Mouse (Mus musculus) megakaryocyte, embryonic 14.5 days (primary cell): ENCODE data around the gene Trpm8. TPM values are rescaled to one million over a fixed set of nuclear protein-coding genes. Genes with fewer than 3 reads are reported as not detected.
A peak's percentile ranks its signal among the peaks of the same experiment; 100 is the strongest.

Source experiments
- H3K27me3 ChIP-seq: replicated peaks from 2 replicates; pipeline ENCODE3; 2012; ENCODE audit warnings: inconsistent platforms
- H3K36me3 ChIP-seq: replicated peaks from 2 replicates; pipeline ENCODE3; 2012; ENCODE audit warnings: low read length, inconsistent platforms, mixed read lengths
- H3K4me1 ChIP-seq: 2 replicates; pipeline ENCODE4 v1.6.1; 2012; ENCODE audit warnings: inconsistent platforms
- H3K4me3 ChIP-seq: replicated peaks from 2 replicates; pipeline ENCODE3; 2012; ENCODE audit warnings: moderate library complexity, mild to moderate bottlenecking, inconsistent platforms
- H3K9me3 ChIP-seq: 2 replicates; pipeline ENCODE4 v1.6.1; 2012; ENCODE audit warnings: inconsistent platforms
- FLI1 ChIP-seq: IDR thresholded peaks from 2 replicates; pipeline ENCODE4 v1.6.1; 2012; ENCODE audit warnings: low read length, inconsistent platforms, mixed read lengths
- GATA1 ChIP-seq: IDR thresholded peaks from 3 replicates; pipeline ENCODE4 v1.6.1; 2012; ENCODE audit warnings: mixed read lengths, low read length, inconsistent platforms, borderline replicate concordance
- polyA plus RNA-seq: library from polyadenylated mRNA; stranded (reverse); fragments of >175 nt; gene quantifications from 2 replicates; pipeline ENCODE4 v1.2.3, GENCODE M21; 2012; ENCODE audit warnings: low replicate concordance; ENCODE audit not compliant: insufficient read depth

Trpm8 gene
- polyA plus RNA-seq, 1 experiment, result not detected

- Histone ChIP-seq H3K27me3 (peaks cover 9% of the 10 kb centered on the region), H3K9me3 (peaks cover 24% of the 10 kb centered on the region), H3K4me3 (no peak overlapping the region), H3K36me3 (no peaks in the 10 kb centered on the region), H3K4me1 (peaks cover 9% of the 10 kb centered on the region)
- TF ChIP-seq GATA1 (no peak), FLI1 (no peak)
Observed at GRCm38 (mm10) chr1:88288789-88289127, 11.3 kb downstream of the Trpm8 start.

DNA sequence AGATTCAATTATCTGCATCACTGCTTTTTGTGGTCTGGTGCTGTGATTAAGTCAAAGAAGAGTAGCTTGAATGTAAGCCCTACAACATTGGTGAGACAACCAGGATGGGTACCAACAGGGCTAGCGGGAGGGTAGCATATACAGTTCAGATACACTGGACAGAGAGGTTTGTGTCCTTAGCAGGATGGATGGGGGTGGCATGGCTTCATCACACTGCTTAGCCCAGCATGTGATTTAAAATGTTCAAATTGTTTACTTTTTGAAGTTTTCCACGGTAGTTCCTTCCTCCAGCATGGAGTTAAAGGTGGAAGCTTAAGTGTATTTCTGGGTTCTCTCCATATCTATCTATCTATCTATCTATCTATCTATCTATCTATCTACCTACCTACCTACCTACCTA lies 11.7 kb downstream of the Trpm8 start:
- Histone ChIP-seq H3K4me1 (peaks cover 9% of the 10 kb centered on the region), H3K27me3 (peaks cover 12% of the 10 kb centered on the region), H3K4me3 (no peak overlapping the region), H3K36me3 (no peaks in the 10 kb centered on the region), H3K9me3 (peaks cover 24% of the 10 kb centered on the region)
- TF ChIP-seq GATA1 (no peak), FLI1 (no peak)

DNA sequence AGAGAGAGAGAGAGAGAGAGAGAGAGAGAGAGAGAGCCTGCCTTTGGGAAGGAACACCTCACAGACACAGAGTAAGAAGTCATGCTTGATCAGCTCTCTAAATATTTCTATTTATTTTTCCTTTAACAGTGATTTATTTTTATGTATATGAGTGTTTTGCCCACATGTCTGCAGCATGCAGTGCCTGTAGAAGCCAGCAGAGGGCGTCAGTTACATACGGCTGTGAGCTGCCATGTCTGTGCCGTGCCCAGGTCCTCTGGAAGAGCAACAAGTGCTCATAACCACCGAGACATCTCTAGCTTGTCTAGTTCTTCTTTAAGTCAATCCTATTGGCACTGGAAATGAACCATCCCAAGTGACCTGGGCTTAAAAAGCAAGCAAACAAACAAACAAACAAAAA lies 12.5 kb downstream of the Trpm8 start:
- no peaks in the 10 kb centered on the region for H3K36me3 ChIP-seq
- TF ChIP-seq FLI1 (no peak), GATA1 (no peak)

DNA sequence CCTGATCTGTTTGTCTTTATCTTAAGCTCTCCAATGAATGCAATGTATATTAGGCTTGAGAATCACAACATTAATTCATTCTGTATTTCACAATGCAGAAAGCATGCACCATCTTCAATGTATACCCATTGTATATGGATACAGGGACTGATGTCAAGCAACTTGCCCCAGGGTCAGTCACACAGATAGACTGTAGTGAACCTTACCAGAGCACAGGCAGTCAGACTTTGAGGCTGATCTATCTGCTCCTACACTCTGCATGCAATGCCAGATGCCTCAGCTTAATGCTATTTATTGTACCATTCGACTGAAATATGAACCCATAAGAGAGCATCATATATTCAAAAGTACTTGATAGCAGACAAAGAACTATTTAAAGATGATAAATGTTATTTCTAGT lies 13.1 kb downstream of the Trpm8 start:
- H3K4me1 ChIP-seq, result peaks cover 5% of the 10 kb centered on the region
- H3K9me3 ChIP-seq, result peaks cover 13% of the 10 kb centered on the region
- no peak for TF ChIP-seq GATA1
- no peak for TF ChIP-seq FLI1
- no peaks in the 10 kb centered on the region for H3K36me3 ChIP-seq
- H3K4me3 ChIP-seq, result no peak overlapping the region
- peaks cover 12% of the 10 kb centered on the region for H3K27me3 ChIP-seq

More for the DNA sequence above, 12.5 kb downstream of the Trpm8 start:
- Histone ChIP-seq H3K9me3 (peaks cover 16% of the 10 kb centered on the region), H3K27me3 (peaks cover 12% of the 10 kb centered on the region), H3K4me3 (no peak overlapping the region), H3K4me1 (peaks cover 5% of the 10 kb centered on the region)

- Histone ChIP-seq H3K9me3 (peaks cover 16% of the 10 kb centered on the region), H3K36me3 (no peaks in the 10 kb centered on the region), H3K27me3 (peaks cover 7% of the 10 kb centered on the region), H3K4me3 (no peak overlapping the region), H3K4me1 (peaks cover 5% of the 10 kb centered on the region)
- TF ChIP-seq FLI1, result no peak
- TF ChIP-seq GATA1, result no peak
Observed at GRCm38 (mm10) chr1:88291409-88292005, 14.0 kb downstream of the Trpm8 start.

- H3K36me3 ChIP-seq, result no peaks in the 10 kb centered on the region
- H3K27me3 ChIP-seq, result peaks cover 4% of the 10 kb centered on the region
- peaks cover 3% of the 10 kb centered on the region for H3K4me1 ChIP-seq
- no peak for TF ChIP-seq GATA1
- TF ChIP-seq FLI1, result no peak
- no peak overlapping the region for H3K4me3 ChIP-seq
- H3K9me3 ChIP-seq, result peaks cover 17% of the 10 kb centered on the region
Observed at GRCm38 (mm10) chr1:88292057-88292456, 14.6 kb downstream of the Trpm8 start.

DNA sequence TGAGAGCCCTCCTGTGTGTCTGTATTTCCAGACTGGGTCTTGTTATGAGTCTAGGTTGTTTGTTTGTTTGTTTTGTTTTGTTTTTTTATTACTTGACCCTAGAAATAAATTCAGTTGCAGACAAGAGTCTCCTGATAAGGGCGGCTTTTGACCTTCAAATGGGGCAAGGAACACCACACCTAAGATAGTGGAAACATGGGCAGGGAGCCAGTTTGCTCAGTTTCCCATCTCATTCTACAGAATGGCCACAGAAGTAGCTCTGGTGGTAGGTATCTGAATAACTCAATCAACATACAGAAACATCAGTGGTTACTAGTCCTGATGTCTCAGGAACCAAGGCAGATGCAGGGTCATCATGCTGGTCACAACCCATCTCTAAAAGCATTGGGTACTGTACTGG lies 17.2 kb downstream of the Trpm8 start:
- TF ChIP-seq FLI1, result no peak
- no peak for TF ChIP-seq GATA1
- no peaks in the 10 kb centered on the region for H3K4me1 ChIP-seq

DNA sequence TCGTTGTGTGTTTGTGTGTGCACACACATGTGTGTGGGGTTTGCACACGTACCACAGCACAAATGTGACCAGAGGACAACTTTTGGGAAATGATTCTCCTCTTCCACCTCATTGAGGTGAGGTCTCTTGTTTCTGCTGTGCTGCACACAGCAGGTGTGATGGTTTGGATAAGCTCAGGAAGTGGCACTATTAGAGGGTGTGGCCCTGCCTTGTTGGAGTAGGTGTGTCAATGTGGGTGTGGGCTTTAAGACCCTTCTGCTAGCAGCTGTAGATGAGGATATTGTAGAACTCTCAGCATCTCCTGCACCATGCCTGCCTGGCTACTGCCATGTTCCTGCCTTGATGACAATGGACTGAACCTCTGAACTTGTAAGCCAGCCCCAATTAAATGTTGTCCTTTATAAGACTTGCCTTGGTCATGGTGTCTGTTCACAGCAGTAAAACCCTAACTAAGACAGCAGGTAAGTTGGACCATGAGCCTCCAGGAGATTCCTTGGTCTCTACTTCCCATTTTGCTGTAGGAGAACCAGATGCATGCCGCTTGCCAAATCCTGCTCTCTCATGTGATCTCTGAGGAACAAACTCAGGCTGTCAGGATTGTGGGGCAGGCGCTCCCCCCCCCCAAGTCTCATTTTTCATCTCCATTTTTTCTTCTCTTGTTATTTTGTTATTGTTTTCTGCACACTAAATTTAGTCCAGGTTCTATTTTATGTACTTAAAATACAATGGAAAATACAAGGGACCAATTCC lies 18.9 kb downstream of the Trpm8 start:
- no peaks in the 10 kb centered on the region for H3K4me1 ChIP-seq
- no peak for TF ChIP-seq GATA1
- no peak for TF ChIP-seq FLI1
- no peaks in the 10 kb centered on the region for H3K36me3 ChIP-seq
- H3K9me3 ChIP-seq, result peaks cover 36% of the 10 kb centered on the region
- H3K4me3 ChIP-seq, result no peak overlapping the region
- H3K27me3 ChIP-seq, result peaks cover 8% of the 10 kb centered on the region

More for the DNA sequence above, 17.2 kb downstream of the Trpm8 start:
- no peak overlapping the region for H3K4me3 ChIP-seq
- H3K36me3 ChIP-seq, result no peaks in the 10 kb centered on the region
- peaks cover 23% of the 10 kb centered on the region for H3K9me3 ChIP-seq
- H3K27me3 ChIP-seq, result peaks cover 7% of the 10 kb centered on the region

DNA sequence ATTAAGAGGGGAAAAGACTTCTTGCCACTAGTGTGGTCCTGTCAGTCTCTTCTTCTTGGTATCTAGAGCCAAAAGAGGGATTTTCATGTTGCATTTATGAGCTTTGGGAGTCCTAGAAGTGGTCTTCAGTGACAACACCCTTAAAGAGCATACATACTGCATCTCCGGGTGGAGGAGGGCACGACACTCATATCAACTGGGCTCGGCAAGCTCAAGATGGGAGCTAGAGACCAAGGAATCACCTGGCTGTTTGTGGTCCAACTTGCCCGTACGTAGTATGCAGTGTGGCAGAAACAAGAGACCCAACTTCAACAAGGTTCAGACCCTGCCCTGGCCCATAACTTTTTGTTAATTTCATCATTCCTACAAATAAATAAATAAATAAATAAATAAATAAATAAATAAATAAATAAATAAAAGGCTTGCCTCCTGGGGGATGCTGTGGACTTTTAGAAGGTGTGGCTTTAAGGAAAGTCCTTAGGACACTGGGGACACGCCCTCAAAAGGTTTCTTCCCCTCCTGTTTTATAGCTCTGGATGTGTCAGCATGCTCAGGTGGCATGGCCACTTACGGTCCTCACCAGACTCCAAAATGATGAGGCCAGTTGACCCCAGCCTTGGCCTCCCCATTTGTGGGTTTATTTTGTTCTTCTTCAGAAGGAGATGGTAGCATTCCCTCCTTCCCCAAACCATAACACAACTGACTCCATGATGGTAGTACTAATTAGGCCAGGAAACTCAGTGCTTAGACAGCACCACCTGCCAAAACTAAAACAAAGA lies 20.2 kb downstream of the Trpm8 start:
- peaks cover 38% of the 10 kb centered on the region for H3K9me3 ChIP-seq
- no peak for TF ChIP-seq FLI1
- TF ChIP-seq GATA1, result no peak
- peaks cover 8% of the 10 kb centered on the region for H3K27me3 ChIP-seq
- no peaks in the 10 kb centered on the region for H3K36me3 ChIP-seq
- no peaks in the 10 kb centered on the region for H3K4me1 ChIP-seq
- peak overlapping the region; percentile 5 for H3K4me3 ChIP-seq
